Mouse (Mus musculus): Measurements from ENCODE around the gene Tmem198. TPM values are rescaled to one million over a fixed set of nuclear protein-coding genes. Genes with fewer than 3 reads are reported as not detected.
A peak's percentile ranks its signal among the peaks of the same experiment; 100 is the strongest.

Tmem198 gene
- 0.21 to 3.7 TPM (median 0.86 TPM) in 3 replicates for total RNA-seq (2017)

GRCm38 (mm10) chr1:75478916-75479634 lies at the start of gene Tmem198, which contains the start of gene Chpf:
TSS of gene Tmem198 (plus strand) at chr1:75479532.
TSS of gene Chpf (minus strand) at chr1:75479307.
- peak; percentile 85 for ATAC-seq (replicated peaks; ENCODE audit: insufficient number of reproducible peaks, low FRiP score, low TSS enrichment, poor library complexity, severe bottlenecking)

DNA sequence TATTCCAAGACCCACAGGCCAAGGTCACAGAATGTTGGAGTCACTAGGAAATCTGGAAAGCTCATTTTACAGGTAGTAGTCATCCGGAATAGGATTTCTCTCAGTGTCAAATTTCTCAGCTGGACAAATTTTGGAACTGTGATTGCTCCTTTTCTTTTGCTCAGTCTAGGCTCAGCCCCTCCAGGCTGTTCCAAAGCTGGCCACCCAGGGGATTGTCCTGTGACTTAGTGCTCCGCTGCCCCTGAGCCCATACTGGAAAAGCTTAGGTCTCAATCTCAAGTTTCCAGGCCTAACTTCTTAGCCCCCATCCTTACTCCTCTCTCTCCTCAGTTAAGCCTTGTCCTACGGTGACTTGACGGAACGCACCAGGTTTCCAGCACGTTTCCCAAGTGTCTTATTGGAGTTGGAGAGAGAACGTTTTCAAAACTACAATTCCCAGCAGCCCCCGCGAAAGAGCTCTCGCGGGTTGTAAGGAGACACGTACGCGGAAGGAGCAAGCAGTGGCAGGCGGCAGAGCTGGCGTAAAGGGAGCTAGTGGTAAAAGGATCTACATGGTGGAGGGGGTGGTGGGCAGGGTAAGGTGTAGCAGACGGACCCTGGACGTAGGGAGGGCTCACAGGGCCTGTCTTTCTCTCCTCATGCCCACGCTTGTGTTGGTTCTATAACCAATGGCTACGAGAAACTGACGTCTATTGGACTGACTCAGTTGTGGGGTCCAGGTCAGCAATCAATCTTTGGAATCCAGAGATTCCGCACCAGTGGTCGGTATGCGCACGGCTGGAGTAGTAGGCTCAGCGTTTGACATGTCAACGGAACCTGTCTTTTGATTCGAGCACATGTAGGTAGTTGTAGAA lies 43.6 kb upstream of the Tmem198 start, which contains the start of gene Gmppa:
Gmppa (plus strand) TSS at position 456 of the 854 bp plus-strand sequence.
- peak; percentile 81 for ATAC-seq (replicated peaks; ENCODE audit: insufficient number of reproducible peaks, low FRiP score, low TSS enrichment, poor library complexity, severe bottlenecking)

DNA sequence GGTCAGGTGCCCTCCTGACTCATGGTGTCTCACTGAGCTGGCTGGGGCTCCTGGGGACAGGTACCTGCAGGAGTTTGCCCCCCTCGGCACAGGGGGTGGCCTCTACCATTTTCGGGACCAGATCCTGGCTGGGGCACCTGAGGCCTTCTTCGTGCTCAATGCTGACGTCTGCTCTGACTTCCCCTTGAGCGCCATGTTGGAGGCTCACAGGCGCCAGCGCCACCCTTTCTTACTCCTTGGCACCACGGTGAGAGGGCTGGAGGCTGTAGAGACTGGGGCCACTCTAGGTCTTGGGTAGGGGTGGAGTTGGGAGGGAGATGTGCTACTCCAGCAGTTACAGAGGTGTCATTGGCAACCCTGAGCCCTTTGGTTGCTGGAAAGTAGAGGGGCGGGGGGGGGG lies 40.5 kb upstream of the Tmem198 start:
- ATAC-seq (replicated peaks; ENCODE audit: insufficient number of reproducible peaks, low FRiP score, low TSS enrichment, poor library complexity, severe bottlenecking), result no peak

- no peak for ATAC-seq (replicated peaks; ENCODE audit: insufficient number of reproducible peaks, low FRiP score, low TSS enrichment, poor library complexity, severe bottlenecking)
Observed at GRCm38 (mm10) chr1:75440661-75441060, 38.7 kb upstream of the Tmem198 start.

DNA sequence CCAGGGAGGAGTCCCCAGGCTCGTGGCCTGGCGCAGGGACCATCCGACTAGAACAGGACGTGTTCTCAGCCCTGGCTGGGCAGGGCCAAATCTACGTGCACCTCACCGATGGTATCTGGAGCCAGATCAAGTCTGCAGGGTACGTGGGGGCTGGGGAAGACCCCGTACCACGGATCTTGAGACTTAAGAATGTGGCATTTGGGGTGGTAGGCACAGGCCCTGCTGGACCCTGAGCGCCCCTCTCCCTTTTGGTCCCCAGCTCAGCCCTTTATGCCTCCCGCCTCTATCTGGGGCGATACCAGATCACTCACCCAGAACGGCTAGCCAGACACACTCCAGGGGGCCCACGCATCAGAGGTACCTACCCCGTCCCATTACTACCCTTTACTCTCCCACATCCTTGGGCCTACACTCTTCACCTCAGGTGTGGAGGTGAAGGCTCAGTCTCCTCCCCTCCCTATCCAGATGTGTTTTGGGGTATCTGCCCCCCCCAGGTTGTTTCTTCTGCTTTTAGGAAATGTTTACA lies 37.8 kb upstream of the Tmem198 start:
- no peak for ATAC-seq (replicated peaks; ENCODE audit: insufficient number of reproducible peaks, low FRiP score, low TSS enrichment, poor library complexity, severe bottlenecking)

GRCm38 (mm10) chr1:75442171-75442570 lies 37.2 kb upstream of the Tmem198 start:
- no peak for ATAC-seq (replicated peaks; ENCODE audit: insufficient number of reproducible peaks, low FRiP score, low TSS enrichment, poor library complexity, severe bottlenecking)

GRCm38 (mm10) chr1:75442811-75443210 lies 36.5 kb upstream of the Tmem198 start:
- ATAC-seq (replicated peaks; ENCODE audit: insufficient number of reproducible peaks, low FRiP score, low TSS enrichment, poor library complexity, severe bottlenecking), result no peak

DNA sequence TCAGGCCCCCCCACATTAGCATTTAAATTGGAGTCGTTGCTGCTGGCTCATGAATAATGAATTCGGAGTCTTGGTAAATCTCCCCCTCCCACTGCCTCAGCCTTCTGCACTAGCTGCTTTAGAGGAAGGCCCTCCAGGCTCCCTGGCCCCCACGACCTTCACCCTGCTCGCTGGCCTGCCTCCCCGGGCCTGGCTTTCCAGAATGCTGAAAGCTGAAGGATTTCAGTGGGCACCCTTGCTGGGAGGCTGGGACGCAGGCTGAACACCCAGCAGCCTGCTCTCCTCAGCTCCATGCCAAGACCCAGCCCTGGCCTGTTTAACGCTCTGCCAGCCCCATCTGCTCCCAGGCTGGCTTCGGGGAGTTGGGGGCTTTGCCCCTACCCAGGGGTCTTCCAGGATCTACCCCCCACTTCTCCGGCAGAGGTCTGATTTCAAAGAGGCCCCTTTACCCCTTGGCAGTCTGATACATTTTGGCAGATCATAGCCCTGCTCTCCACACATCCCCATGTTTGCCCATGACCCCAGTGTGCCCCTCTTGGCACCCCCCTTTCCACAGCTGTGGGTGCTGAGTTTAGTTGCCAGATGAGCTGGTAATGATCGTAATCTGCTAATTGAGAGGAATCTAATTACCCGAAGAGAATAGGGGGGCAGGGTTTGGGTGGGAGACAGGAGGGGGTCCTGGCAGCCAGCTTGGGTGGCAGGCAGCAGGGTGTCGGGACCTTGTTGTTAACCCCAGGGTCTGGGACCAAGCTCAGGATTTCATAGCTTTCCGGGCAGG lies 35.9 kb upstream of the Tmem198 start:
- no peak for ATAC-seq (replicated peaks; ENCODE audit: insufficient number of reproducible peaks, low FRiP score, low TSS enrichment, poor library complexity, severe bottlenecking)

DNA sequence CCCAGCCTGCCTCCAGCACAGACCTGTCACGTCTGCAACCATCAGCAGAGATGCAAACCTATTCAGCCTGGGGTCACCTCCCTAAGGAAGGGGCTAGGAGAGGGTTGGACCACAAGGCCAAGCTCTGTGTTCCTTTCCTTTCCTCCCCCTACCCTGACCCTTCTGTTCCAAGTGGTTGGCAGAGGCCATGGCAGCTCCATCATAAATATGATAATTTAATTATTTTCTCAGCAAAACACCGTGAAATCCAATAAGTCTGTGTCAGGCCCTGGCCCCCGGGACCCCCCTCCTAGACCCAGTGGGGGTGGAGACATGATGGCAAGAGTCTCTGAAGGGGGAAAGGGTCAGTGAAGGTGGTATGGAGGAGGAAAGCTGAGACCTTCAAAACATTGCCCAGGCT lies 35.1 kb upstream of the Tmem198 start:
- ATAC-seq (replicated peaks; ENCODE audit: insufficient number of reproducible peaks, low FRiP score, low TSS enrichment, poor library complexity, severe bottlenecking), result no peak

DNA sequence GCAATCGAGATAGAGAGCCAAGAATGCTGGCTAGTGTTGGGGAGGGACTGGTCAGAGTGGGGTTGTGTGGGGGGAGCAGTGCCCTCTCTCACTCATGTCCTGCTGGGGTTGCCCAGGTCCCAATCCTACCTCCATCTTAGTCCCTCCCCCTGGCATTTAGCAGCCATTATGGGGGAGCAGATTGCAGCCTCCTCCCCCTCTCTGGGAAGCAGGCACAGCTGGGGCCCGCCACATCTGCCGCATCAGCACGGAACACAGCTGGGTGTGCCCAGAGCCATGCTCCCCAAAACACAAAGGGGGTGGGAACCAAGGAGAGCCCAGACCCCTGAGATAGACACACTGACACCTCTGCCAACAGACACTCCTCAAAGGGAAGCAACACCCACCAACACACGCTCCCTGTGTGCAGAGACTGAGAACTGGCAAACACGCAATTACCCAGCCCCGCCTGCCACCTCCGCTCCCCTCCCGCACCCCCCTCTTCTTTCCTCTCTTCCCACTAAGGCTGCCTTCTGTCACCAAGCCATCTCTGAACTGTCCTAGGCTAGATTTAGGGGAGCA lies 34.1 kb upstream of the Tmem198 start:
- no peak for ATAC-seq (replicated peaks; ENCODE audit: insufficient number of reproducible peaks, low FRiP score, low TSS enrichment, poor library complexity, severe bottlenecking)

DNA sequence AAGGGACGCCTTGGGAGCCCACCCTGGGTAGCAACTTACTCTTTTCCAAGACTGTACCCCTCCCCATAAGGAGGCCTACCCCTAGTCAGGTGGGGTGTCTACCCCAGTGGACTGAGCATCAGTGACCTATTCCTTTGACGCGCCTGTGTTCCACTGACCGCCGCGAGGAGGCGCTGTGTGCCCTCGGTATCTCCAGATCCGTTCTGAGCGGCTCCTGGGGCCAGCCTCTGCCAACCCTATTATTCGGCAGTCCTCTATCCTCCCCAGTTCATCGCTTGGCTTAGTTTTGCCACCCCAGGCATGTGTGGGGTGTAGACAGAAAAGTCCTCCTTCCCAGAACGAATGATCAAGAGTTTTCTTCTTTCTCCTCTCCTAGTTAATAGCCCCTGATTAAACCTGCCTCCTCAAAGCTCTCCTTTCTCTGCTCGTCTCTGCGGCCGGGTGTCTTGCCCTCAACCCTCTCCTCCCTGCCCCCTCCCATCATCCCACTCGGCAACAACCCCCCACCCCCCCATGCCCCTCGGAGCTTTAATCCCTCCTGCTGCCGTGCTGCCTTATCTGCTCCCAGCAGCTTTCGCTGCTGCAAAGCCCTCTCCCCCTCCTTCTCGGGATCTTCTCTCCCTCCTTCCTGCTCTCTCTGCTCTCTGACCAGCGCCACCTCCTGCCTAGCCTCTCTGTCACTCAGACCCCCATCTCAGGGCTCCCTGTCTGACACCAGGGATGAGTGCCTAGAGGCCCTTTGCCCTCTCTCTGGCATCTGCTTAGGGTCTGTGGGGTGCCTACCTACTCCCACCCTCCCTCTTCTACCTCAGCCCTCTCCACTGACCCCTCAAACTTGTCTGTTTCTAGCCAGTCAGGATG lies 33.4 kb upstream of the Tmem198 start:
- peak; percentile 62; the same call in 1 of the 2 replicates for ATAC-seq (replicated peaks; ENCODE audit: insufficient number of reproducible peaks, low FRiP score, low TSS enrichment, poor library complexity, severe bottlenecking)

DNA sequence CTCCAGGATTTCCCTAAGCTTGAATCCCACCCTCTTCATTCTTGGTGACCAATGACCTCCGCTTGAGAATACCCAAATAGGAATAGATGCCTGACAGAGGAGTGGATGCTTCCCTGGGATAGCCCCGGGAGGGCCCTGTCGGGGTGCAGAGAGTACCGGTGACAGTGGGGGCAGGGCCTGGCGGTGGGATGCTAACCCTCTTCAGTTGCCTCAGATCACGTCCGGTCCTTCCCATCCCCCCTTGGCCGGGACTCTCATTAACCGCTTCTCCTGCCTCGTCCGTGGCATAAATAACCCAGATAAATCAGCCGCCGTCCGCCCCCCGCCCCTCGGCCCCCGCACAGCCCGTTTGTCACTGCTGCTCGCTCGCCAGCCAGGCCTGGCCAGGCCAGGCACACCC lies 32.7 kb upstream of the Tmem198 start:
- ATAC-seq (replicated peaks; ENCODE audit: insufficient number of reproducible peaks, low FRiP score, low TSS enrichment, poor library complexity, severe bottlenecking), result no peak

GRCm38 (mm10) chr1:75447265-75448051 lies 31.9 kb upstream of the Tmem198 start:
- no peak for ATAC-seq (replicated peaks; ENCODE audit: insufficient number of reproducible peaks, low FRiP score, low TSS enrichment, poor library complexity, severe bottlenecking)

- no peak for ATAC-seq (replicated peaks; ENCODE audit: insufficient number of reproducible peaks, low FRiP score, low TSS enrichment, poor library complexity, severe bottlenecking)
Observed at GRCm38 (mm10) chr1:75448052-75448431, 31.3 kb upstream of the Tmem198 start.

DNA sequence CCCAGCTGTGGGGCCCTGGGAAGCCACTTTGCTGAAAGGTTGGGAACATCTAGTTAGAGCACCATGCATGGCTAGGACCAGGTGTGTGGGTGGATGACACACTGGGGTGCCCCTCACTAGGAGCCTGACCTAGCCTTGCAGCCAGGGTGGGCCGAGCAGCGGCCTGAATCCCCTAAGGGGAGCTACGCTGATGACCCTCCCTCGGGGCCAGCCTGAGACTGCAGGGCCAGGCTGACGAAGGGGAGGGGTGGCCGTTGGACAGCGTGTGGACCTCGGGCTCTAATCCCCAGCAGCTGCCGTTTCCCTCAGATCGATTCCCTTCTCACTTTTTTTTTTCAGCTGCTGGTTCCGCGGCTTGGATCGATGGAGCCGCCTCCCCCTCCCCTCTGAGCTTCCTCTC lies 30.4 kb upstream of the Tmem198 start:
- ATAC-seq (replicated peaks; ENCODE audit: insufficient number of reproducible peaks, low FRiP score, low TSS enrichment, poor library complexity, severe bottlenecking), result no peak

- no peak for ATAC-seq (replicated peaks; ENCODE audit: insufficient number of reproducible peaks, low FRiP score, low TSS enrichment, poor library complexity, severe bottlenecking)
Observed at GRCm38 (mm10) chr1:75449377-75450135, 29.8 kb upstream of the Tmem198 start.

Data from monocyte, adult 5-6 weeks (primary cell).